Mouse (Mus musculus) MEL (cell line): Measurements from ENCODE around the gene Gja5. TPM values are rescaled to one million over a fixed set of nuclear protein-coding genes. Genes with fewer than 3 reads are reported as not detected.

ENCODE experiments used
- DNase-seq: peaks from one replicate; pipeline ENCODE4 v3.0.0; 2011; ENCODE audit warnings: low read depth, low spot score
- H3K27ac ChIP-seq: 2 replicates; pipeline ENCODE4 v1.5.1; 2012; ENCODE audit warnings: low read depth, mild to moderate bottlenecking, control low read depth, low read length, moderate library complexity; ENCODE audit not compliant: control insufficient read depth
- H3K27me3 ChIP-seq, 2 experiments: fragments of 150-350 bp in 1 of 2; sonication (generic) in 1 of 2; 2 replicates each; pipeline ENCODE4 v1.6.1; 2012; ENCODE audit warnings: low read length in 2 of 2, mild to moderate bottlenecking in 2 of 2, improper control_type of control experiment in 1 of 2, moderate library complexity in 1 of 2; ENCODE audit not compliant: insufficient read depth in 2 of 2, control insufficient read depth in 1 of 2
- H3K36me3 ChIP-seq, 2 experiments: 2 replicates each; pipeline ENCODE4 v1.6.1; 2012 to 2014; ENCODE audit warnings: low read length in 2 of 2, improper control_type of control experiment in 1 of 2, inconsistent platforms in 1 of 2, mild to moderate bottlenecking in 1 of 2; ENCODE audit not compliant: insufficient read depth in 2 of 2, control insufficient read depth in 1 of 2
- H3K4me1 ChIP-seq, 2 experiments: fragments of 150-350 bp in 1 of 2; sonication (generic) in 1 of 2; 2 replicates each; pipeline ENCODE4 v1.6.1; 2012; ENCODE audit warnings: low read length in 2 of 2, improper control_type of control experiment in 1 of 2, mild to moderate bottlenecking in 1 of 2; ENCODE audit not compliant: insufficient read depth in 2 of 2, control insufficient read depth in 1 of 2
- H3K4me3 ChIP-seq, 2 experiments: fragments of 150-350 bp in 1 of 2; sonication (generic) in 1 of 2; 2 replicates each; pipeline ENCODE4 v1.5.1; 2012; ENCODE audit warnings: low read depth in 2 of 2, low read length in 2 of 2, mild to moderate bottlenecking in 2 of 2, moderate library complexity in 2 of 2, control low read depth in 1 of 2, improper control_type of control experiment in 1 of 2; ENCODE audit not compliant: control insufficient read depth in 1 of 2, insufficient read depth in 1 of 2
- H3K79me2 ChIP-seq: 2 replicates; pipeline ENCODE4 v1.6.1; 2012; ENCODE audit warnings: mild to moderate bottlenecking, low read length, moderate library complexity; ENCODE audit not compliant: control insufficient read depth, poor library complexity, insufficient read depth
- H3K9ac ChIP-seq: 2 replicates; pipeline ENCODE4 v1.6.1; 2012; ENCODE audit warnings: low read depth, mild to moderate bottlenecking, control low read depth, low read length, moderate library complexity; ENCODE audit not compliant: control insufficient read depth, poor library complexity, severe bottlenecking
- H3K9me3 ChIP-seq: fragments of 150-350 bp; sonication (generic); replicated peaks from 2 replicates; pipeline ENCODE4 v1.6.1; 2012; ENCODE audit warnings: mild to moderate bottlenecking, low read length, improper control_type of control experiment, moderate library complexity; ENCODE audit not compliant: insufficient read depth
- CHD1 ChIP-seq: IDR thresholded peaks from 2 replicates; pipeline ENCODE4 v1.6.1; 2012; ENCODE audit warnings: low read depth, mild to moderate bottlenecking, inconsistent platforms, low read length, improper control_type of control experiment
- E2F4 ChIP-seq: IDR thresholded peaks from 2 replicates; pipeline ENCODE4 v1.6.1; 2011; ENCODE audit warnings: low read depth, low read length, improper control_type of control experiment, borderline replicate concordance
- HCFC1 ChIP-seq: IDR thresholded peaks from 2 replicates; pipeline ENCODE4 v1.6.1; 2012; ENCODE audit warnings: low read depth, mild to moderate bottlenecking, inconsistent platforms, low read length, improper control_type of control experiment, moderate library complexity
- MAFK ChIP-seq: IDR thresholded peaks from 2 replicates; pipeline ENCODE4 v1.6.1; 2011; ENCODE audit warnings: low read depth, mild to moderate bottlenecking, low read length, improper control_type of control experiment, borderline replicate concordance
- MAZ ChIP-seq: IDR thresholded peaks from 2 replicates; pipeline ENCODE4 v1.6.1; 2012; ENCODE audit warnings: low read depth, mild to moderate bottlenecking, inconsistent platforms, low read length, improper control_type of control experiment
- MXI1 ChIP-seq: IDR thresholded peaks from 2 replicates; pipeline ENCODE4 v1.6.1; 2011; ENCODE audit warnings: mild to moderate bottlenecking, low read depth, low read length, improper control_type of control experiment
- MYB ChIP-seq: IDR thresholded peaks from 2 replicates; pipeline ENCODE4 v1.6.1; 2011; ENCODE audit warnings: mild to moderate bottlenecking, low read depth, low read length, improper control_type of control experiment
- NELFE ChIP-seq: IDR thresholded peaks from 2 replicates; pipeline ENCODE4 v1.6.1; 2011; ENCODE audit warnings: low read depth, low read length, improper control_type of control experiment
- POLR2A ChIP-seq, 2 experiments: IDR thresholded peaks; 2 replicates each; pipeline ENCODE4 v1.6.1; 2011 to 2012; ENCODE audit warnings: low read length in 2 of 2, mild to moderate bottlenecking in 2 of 2, control low read depth in 1 of 2, improper control_type of control experiment in 1 of 2, low read depth in 1 of 2, moderate library complexity in 1 of 2; ENCODE audit not compliant: control insufficient read depth in 1 of 2, insufficient read depth in 1 of 2, poor library complexity in 1 of 2
- POLR2AphosphoS2 ChIP-seq: IDR thresholded peaks from 2 replicates; pipeline ENCODE4 v1.6.1; 2011; ENCODE audit warnings: low read length, improper control_type of control experiment
- RAD21 ChIP-seq: IDR thresholded peaks from 2 replicates; pipeline ENCODE4 v1.6.1; 2011; ENCODE audit warnings: mild to moderate bottlenecking, low read depth, low read length, improper control_type of control experiment
- SIN3A ChIP-seq: IDR thresholded peaks from 2 replicates; pipeline ENCODE4 v1.6.1; 2012; ENCODE audit warnings: low read length, improper control_type of control experiment, inconsistent platforms
- SMC3 ChIP-seq: IDR thresholded peaks from 2 replicates; pipeline ENCODE4 v1.6.1; 2011; ENCODE audit warnings: low read depth, low read length, improper control_type of control experiment
- TBP ChIP-seq: IDR thresholded peaks from 2 replicates; pipeline ENCODE4 v1.8.0; 2011; ENCODE audit warnings: low read depth, low read length, improper control_type of control experiment
- TCF12 ChIP-seq: IDR thresholded peaks from 2 replicates; pipeline ENCODE4 v1.6.1; 2014; ENCODE audit warnings: low read depth, mild to moderate bottlenecking, inconsistent platforms, low read length, improper control_type of control experiment, moderate library complexity
- UBTF ChIP-seq: IDR thresholded peaks from 2 replicates; pipeline ENCODE4 v1.6.1; 2012; ENCODE audit warnings: low read depth, mild to moderate bottlenecking, inconsistent platforms, low read length, improper control_type of control experiment, moderate library complexity, borderline replicate concordance; ENCODE audit not compliant: insufficient read depth
- USF2 ChIP-seq, 2 experiments: IDR thresholded peaks; 2 replicates each; pipeline ENCODE4 v1.6.1; 2011 to 2012; ENCODE audit warnings: improper control_type of control experiment in 2 of 2, low read length in 2 of 2, borderline replicate concordance in 1 of 2, inconsistent platforms in 1 of 2, low read depth in 1 of 2, mild to moderate bottlenecking in 1 of 2; ENCODE audit not compliant: insufficient read depth in 1 of 2
- ZC3H11A ChIP-seq: IDR thresholded peaks from 2 replicates; pipeline ENCODE4 v1.6.1; 2012; ENCODE audit warnings: low read depth, mild to moderate bottlenecking, inconsistent platforms, low read length, improper control_type of control experiment
- polyA plus RNA-seq, 2 experiments: library from polyadenylated mRNA; stranded (reverse) in 1 of 2; unstranded in 1 of 2; fragments of >175 nt in 1 of 2; fragments of >200 nt in 1 of 2; gene quantifications; 2 replicates each; pipeline versions ENCODE4 v1.2.1 to v1.2.4; 2012; ENCODE audit warnings: low replicate concordance in 2 of 2, low read depth in 1 of 2; ENCODE audit not compliant: insufficient read length in 2 of 2, insufficient read depth in 1 of 2, missing spikeins in 1 of 2
- total RNA-seq: library from RNA; depleted of rRNA; stranded (reverse); fragments of 300-350 nt; gene quantifications from 2 replicates; pipeline ENCODE4 v1.2.3, GENCODE M21; 2012

Gene Gja5
- total and polyA plus RNA-seq, 3 experiments, result 0.03 to 0.08 TPM; not detected in 1

GRCm38 (mm10) chr3:97052069-97052799 is 147.7 kb downstream of the Gja5 start:
- TF ChIP-seq POLR2AphosphoS2, result no peak
- TF ChIP-seq POLR2A (IDR thresholded peaks at IDR 0.05; ENCODE audit: control insufficient read depth in 1 of 2, insufficient read depth in 1 of 2, low read depth in 1 of 2, low read length in 2 of 2, poor library complexity in 1 of 2), result no peak
- no peak for TF ChIP-seq SMC3
- no peak for TF ChIP-seq RAD21
- no peak for TF ChIP-seq MYB
- Histone ChIP-seq H3K27me3 (peaks cover 0 to 4% of the 10 kb centered on the region in 2 experiments), H3K79me2 (no peaks in the 10 kb centered on the region), H3K9me3 (no peaks in the 10 kb centered on the region), H3K27ac (no peak overlapping the region), H3K4me3 (no peak overlapping the region), H3K36me3 (no peaks in the 10 kb centered on the region), H3K4me1 (no peaks in the 10 kb centered on the region), H3K9ac (no peak overlapping the region)
- no peak for DNase-seq

- no peak overlapping the region for H3K4me3 ChIP-seq
- H3K4me1 ChIP-seq, result no peaks in the 10 kb centered on the region
- H3K9me3 ChIP-seq, result no peaks in the 10 kb centered on the region
- H3K27me3 ChIP-seq, result peaks cover 3 to 6% of the 10 kb centered on the region in 2 experiments; a peak in 3 of 4 replicates
- no peaks in the 10 kb centered on the region for H3K36me3 ChIP-seq
- H3K27ac ChIP-seq, result no peak overlapping the region
- no peak for DNase-seq
- TF ChIP-seq MXI1 (no peak), SIN3A (no peak), ZC3H11A (no peak), TBP (no peak), USF2 (IDR thresholded peaks at IDR 0.05; ENCODE audit: borderline replicate concordance in 1 of 2, insufficient read depth in 1 of 2, low read depth in 1 of 2, low read length in 2 of 2) (no peak), MYB (no peak), MAFK (no peak), MAZ (no peak), E2F4 (no peak), POLR2A (IDR thresholded peaks at IDR 0.05; ENCODE audit: control insufficient read depth in 1 of 2, insufficient read depth in 1 of 2, low read depth in 1 of 2, low read length in 2 of 2, poor library complexity in 1 of 2) (no peak), HCFC1 (no peak), UBTF (no peak), CHD1 (no peak), TCF12 (no peak), NELFE (no peak)
- TF ChIP-seq, all 39 proteins: peak for 0
- Histone ChIP-seq H3K79me2 (no peaks in the 10 kb centered on the region), H3K9ac (no peak overlapping the region)
Observed at GRCm38 (mm10) chr3:97058704-97059103, 154.2 kb downstream of the Gja5 start.
